Mouse (Mus musculus) cortical plate, adult 2 months (tissue): ENCODE measurements around the gene Hcn1.

Source experiments
- CTCF ChIP-seq: fragments of 200-500 bp; IDR thresholded peaks from 2 replicates; pipeline ENCODE4 v1.5.1; 2011; ENCODE audit warnings: mild to moderate bottlenecking, control low read depth, low read length; ENCODE audit not compliant: insufficient read depth; ENCODE audit errors: extremely low read depth
- POLR2A ChIP-seq: fragments of 200-500 bp; IDR thresholded peaks from 2 replicates; pipeline ENCODE4 v1.6.1; 2011; ENCODE audit warnings: mild to moderate bottlenecking, low read length, control low read depth; ENCODE audit not compliant: insufficient read depth; ENCODE audit errors: extremely low read depth

- no peak for TF ChIP-seq CTCF
- TF ChIP-seq POLR2A = no peak
Measured at GRCm38 (mm10) chr13:117567251-117567650, 34.9 kb upstream of the Hcn1 start.
